Mouse (Mus musculus): Measurements from ENCODE around the gene Tnni1.

Gene Tnni1

GRCm38 (mm10) chr1:135767324-135767890 lies 11.8 kb upstream of the Tnni1 start:
- no peak for DNase-seq

DNA sequence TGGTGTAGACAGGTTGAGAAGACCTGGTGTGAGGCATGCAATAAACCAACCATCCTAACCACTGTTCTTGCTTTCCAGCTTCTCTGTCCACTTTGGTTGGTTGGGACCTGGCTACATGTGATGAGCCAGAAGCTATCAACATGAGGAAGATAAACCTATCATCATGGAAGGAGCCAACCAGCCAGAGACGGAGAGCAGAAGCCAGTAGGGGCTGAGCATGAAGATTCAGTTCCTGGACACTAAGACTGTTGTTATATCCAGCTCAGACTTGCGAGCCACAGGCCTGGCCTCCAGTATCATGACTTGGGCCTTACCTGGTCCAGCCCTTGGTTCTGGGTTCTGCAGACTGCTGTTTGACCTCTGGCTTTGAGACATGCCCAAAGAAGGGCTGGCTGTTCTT lies 10.8 kb upstream of the Tnni1 start:
- DNase-seq, result no peak

GRCm38 (mm10) chr1:135770237-135770636 lies 9.0 kb upstream of the Tnni1 start:
- no peak for DNase-seq

DNA sequence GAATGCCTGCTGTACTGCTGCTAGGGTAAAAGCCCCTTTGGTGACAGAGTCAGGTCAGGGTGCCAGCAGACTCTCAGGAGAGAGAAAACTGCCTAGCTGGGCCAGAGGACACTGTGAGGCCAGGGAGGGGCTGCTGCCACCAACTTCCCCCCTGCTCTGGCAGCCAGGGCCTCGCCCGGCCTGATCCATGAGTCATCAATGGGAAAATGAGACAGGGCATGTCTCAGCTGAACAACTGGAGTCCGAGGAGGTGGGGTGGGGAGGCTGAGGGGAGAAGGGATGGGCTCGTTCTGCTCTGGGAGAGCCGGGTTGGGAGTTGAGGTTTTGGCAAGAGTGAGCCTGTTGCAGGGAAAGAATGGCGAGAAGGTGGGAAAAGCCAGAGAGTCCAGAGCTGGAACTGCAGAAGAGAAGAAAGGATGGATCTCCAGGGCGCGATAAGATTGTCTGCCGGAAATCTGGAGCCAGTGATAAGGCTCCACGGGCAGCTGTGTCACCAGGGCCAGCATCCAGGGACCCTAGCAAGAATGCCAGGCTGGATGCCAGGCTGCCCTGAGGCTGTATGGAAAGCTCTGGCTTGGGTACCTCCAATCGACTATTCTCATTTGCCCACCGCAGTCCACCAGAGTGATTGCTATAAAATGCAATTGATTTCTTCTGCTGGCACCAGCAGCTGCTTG lies 8.2 kb upstream of the Tnni1 start:
- DNase-seq, result peak; percentile 39 to 44

DNA sequence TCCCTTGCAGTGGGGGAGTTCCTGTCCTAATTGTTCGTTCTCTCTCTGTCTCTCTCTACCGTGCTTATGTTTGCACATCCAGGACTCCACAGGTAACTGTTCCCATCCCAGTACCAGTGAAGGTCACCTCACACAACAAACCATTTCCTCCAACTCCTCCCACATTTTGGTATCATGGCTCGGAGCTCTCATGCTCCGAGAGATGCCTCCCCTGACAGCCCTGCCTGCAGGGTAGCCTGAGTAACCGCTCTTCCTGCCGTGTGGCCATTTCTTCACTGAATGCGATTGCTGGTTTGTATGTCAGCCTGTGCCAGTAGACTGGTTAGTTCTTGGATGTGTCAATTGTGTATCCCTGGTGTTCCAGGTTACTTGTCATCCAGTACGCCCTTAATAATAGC lies 7.7 kb upstream of the Tnni1 start:
- DNase-seq, result no peak

- no peak for DNase-seq
These were observed 2.6 kb upstream of the Tnni1 start for GRCm38 (mm10) chr1:135776596-135776995.

- no peak for DNase-seq
These were observed 2.2 kb upstream of the Tnni1 start for GRCm38 (mm10) chr1:135777046-135777445.

DNA sequence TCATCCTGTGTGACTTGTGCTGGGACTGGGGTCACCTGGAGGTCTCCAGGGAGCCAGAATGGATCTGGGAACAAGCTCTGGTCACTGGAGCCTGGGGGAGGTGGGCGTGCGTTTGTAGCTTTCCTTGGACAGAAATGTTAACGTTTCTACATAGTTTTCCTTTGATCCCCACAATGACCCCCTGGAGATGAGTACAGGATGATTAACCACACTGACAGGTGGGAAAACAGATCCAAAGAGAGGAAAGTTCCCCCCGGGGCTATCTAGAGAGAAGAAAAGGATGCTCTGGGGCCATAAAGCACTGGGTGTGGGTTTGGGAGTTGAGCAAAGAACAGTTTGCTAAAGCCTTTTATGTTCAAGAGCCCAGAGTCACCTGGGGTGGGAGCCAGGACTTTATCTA lies 1.4 kb downstream of the Tnni1 start:
- DNase-seq, result no peak

DNA sequence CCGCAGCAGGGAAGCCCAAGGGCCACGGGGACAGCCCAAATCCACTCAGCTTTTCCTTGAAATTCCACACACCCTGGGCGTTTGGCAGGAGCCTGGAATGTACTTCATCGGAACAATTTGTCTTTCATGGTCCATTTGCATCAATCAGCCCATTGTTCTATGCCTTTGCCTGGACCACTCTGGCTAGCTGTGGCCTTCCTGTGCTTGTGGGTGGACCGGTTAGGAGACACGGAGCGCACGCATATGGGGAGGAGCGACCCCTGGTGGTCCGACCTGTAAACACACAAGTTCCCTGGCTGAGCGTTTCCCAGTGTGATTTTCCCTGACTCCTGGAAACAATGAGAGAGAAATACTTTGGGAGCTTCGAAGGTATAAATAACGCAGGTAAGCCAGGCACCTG lies 2.0 kb downstream of the Tnni1 start:
- DNase-seq, result peak; percentile 87 to 90

- DNase-seq, result no peak
These were observed 3.6 kb downstream of the Tnni1 start for GRCm38 (mm10) chr1:135782816-135783215.

DNA sequence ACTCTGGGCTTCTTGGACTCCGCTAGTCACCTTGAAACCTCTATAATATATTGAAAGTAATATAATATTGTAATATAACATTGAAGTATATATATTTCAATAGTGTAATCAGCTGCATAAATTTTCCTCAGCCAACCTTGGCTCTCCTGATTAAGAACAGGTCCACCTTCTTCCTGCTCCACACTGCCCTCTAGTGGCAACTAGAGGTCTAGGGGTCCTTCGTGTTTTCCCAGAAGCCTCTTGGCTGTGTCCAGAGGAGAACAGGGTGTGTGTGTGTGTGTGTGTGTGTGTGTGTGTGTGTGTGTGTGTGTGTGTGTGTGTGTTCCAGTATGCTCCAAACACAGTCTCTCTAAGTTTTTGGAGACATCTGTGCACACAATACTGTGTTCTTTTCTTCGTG lies 8.6 kb downstream of the Tnni1 start:
- DNase-seq, result peak; percentile 87 to 92

DNA sequence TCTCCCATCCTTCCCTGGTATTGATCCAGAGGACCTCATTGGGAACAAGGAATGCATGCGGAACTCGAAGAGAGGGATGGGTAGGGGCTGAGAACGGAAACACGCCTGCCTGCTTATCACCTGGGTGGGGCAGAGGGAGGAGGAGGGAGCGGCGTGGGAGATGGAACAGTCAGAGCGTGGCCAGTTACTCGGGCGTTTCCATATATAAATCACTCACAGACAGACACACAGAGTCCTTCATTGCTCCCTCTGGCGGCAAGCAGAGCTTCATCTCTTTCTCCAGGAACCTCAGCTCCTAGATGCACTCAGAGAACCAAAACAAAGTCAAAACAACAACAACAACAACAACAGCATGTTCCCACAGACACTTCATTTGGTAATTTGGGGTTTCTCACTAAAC lies 9.5 kb downstream of the Tnni1 start:
- DNase-seq, result peak in 1 of 2 experiments; percentile 48

DNA sequence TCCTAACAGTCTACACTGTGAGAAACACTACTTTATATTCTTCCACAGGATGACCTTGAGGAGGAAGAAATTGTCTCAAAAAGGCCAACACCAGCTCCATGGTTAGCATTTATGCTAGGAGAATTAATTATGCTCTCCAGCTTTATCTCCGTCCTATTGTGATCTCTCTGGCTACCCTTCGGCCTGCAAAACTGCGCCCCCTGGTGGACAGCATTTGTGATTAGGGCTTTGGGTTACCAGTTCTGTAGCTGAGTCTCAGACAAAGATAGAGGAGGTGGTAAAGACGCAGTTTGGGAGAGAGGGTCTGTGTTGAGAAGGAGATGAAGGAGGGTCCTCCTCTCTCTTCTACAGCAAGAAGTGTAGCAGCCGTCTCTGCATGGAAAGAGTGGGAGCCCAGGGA lies 10.6 kb downstream of the Tnni1 start:
- DNase-seq, result peak; percentile 90 to 92

GRCm38 (mm10) chr1:135792143-135792939 lies 13.1 kb downstream of the Tnni1 start:
- no peak for DNase-seq

DNA sequence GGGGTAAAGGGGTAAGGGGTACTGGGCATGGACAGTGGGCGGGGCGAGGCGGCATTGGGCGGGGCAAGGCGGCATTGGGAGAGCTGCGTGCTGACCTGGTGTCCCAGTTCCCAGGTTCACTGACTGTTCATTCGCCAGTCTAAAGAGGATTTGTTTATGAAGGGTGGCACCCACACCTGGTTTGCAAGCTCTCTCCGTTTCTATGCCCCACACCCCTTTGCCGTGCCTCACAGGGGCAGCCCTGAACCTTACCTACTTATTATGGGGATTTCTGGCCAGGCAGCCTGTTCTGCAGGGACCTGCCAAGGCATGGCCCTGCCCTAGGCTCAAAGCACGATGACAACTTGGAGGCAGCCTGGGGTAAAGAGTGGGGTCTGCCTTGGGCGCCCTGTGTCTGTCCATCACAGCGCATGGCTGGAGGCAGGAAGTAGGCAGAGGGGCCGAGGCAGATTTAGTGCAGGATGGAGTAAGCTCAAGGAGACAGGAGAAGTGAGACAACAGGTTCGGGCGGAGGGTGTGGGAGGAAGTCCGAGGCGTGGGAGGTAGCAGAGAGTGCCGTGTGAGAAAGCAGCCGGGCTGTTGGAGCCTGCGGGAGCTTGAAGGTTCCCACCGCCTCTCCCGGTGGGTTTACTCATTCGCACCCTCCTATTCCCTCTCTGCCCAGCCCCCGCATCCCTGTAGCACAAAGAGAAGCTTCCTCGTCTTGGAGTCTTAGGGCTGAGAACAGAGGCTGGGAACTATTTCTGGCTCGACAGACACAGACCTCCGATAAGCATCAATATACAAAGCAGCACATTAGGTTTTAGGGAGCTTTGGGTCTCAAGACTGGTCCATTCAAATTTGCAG lies 14.4 kb downstream of the Tnni1 start:
- DNase-seq, result no peak

- DNase-seq, result no peak
These were observed 15.2 kb downstream of the Tnni1 start for GRCm38 (mm10) chr1:135794216-135795134.

- DNase-seq, result no peak
These were observed 19.3 kb downstream of the Tnni1 start for GRCm38 (mm10) chr1:135798492-135798891.

- DNase-seq, result no peak
These were observed 19.9 kb downstream of the Tnni1 start for GRCm38 (mm10) chr1:135799109-135799627.

- DNase-seq, result peak; percentile 51 to 70
These were observed 21.1 kb downstream of the Tnni1 start for GRCm38 (mm10) chr1:135800192-135800950.

- DNase-seq, result no peak
These were observed 28.3 kb downstream of the Tnni1 start for GRCm38 (mm10) chr1:135807546-135807945.

- DNase-seq, result no peak
These were observed 30.9 kb downstream of the Tnni1 start for GRCm38 (mm10) chr1:135810180-135810579.
